Mouse (Mus musculus): ENCODE measurements at regions not wholly inside any gene's neighbourhood (a gene's known extent, or its start where the extent isn't known, plus 50 kb on each side); places are given as distances from the start of the nearest gene placed in this dataset.

- no peak for DNase-seq (ENCODE audit: low spot score in 2 of 2)
Observed at GRCm38 (mm10) chr17:41990804-41991203, 324.9 kb upstream of the Ptchd4 start.

DNA sequence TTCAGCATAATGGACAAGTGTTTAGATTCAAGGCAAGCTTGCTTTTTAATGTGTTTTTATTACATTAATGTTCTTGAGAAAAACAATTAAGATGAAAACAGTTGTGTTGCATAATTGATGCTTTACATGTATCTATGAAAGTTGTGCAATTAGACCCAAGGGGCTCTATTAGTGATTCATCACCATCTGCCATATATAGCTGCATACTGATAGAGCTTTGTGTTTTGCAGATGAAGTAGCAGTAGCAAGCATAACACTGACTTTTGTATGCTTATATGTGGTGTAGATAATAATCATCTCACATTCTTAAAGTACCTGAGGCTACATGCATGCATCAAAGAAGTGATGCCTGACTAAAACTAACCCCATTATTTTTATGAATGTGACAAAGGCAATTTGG is 307.3 kb upstream of the Ptchd4 start:
- DNase-seq (ENCODE audit: low spot score in 2 of 2): no peak

GRCm38 (mm10) chr17:42024295-42024694 is 291.5 kb upstream of the Ptchd4 start:
- no peak for DNase-seq (ENCODE audit: low spot score in 2 of 2)

- DNase-seq (ENCODE audit: low spot score in 2 of 2): no peak
Observed at GRCm38 (mm10) chr17:42027253-42027652, 288.5 kb upstream of the Ptchd4 start.

DNA sequence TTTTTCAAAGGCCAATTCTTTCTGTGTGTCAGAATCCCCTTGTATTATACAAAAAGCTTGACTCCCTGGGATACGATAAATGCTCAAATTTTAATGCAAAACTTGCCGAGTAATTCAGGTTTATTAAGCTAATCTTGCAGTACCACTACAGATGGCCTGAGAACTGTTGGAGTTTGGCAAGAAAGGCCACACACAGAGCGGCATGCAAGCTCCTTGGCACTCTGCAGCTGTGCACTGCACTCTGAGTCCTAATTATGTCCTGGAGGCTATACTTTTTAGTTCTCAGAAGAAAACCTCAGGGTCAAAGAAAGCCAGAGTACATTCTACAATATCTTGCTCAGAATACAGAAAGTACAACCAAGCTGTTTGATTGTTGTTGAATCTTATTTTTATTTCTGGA is 286.3 kb upstream of the Ptchd4 start:
- DNase-seq (ENCODE audit: low spot score in 2 of 2): no peak

DNA sequence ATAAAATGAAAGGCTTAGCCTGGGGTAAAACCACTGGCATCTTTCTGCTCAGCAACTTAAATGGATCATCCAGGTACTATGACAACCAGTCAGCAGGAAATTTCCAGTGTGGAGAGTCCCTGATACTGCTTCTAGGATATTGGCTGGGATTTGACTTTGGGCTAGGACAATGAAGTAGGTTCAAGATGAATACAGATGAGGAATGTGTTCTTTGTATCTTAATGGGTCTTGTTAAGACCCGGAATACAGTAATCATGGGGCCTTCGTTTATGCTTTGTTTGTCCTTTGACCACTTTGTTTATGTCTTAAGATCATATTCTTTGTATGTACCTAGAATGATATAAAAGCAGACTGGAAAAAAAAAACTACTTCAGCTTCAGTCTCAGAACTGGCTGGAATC is 278.7 kb upstream of the Ptchd4 start:
- DNase-seq (ENCODE audit: low spot score in 2 of 2): no peak

- DNase-seq (ENCODE audit: low spot score in 2 of 2): no peak
Observed at GRCm38 (mm10) chr17:42049779-42050515, 265.8 kb upstream of the Ptchd4 start.

GRCm38 (mm10) chr17:42090764-42091452 is 224.8 kb upstream of the Ptchd4 start:
- DNase-seq (ENCODE audit: low spot score in 2 of 2): no peak

GRCm38 (mm10) chr17:42113684-42114083 is 202.1 kb upstream of the Ptchd4 start:
- DNase-seq (ENCODE audit: low spot score in 2 of 2): no peak

GRCm38 (mm10) chr17:42120759-42121158 is 195.0 kb upstream of the Ptchd4 start:
- peak in 1 of 2 experiments; percentile 7 for DNase-seq (ENCODE audit: low spot score in 2 of 2)

- peak in 1 of 2 experiments; percentile 2 for DNase-seq (ENCODE audit: low spot score in 2 of 2)
Observed at GRCm38 (mm10) chr17:42126488-42127237, 189.1 kb upstream of the Ptchd4 start.

- DNase-seq (ENCODE audit: low spot score in 2 of 2): no peak
Observed at GRCm38 (mm10) chr17:42169391-42170018, 146.2 kb upstream of the Ptchd4 start.

GRCm38 (mm10) chr17:42188531-42188930 is 127.2 kb upstream of the Ptchd4 start:
- DNase-seq (ENCODE audit: low spot score in 2 of 2): no peak

GRCm38 (mm10) chr17:42190206-42190902 is 125.4 kb upstream of the Ptchd4 start:
- no peak for DNase-seq (ENCODE audit: low spot score in 2 of 2)

Data from layer of hippocampus, adult 8-10 months (tissue).